Mouse (Mus musculus) stomach, postnatal 0 days (tissue): ENCODE measurements around the gene Zfp931.
A peak's percentile ranks its signal among the peaks of the same experiment; 100 is the strongest.

Source experiments
- CTCF ChIP-seq: IDR thresholded peaks from 2 replicates; pipeline ENCODE4 v1.5.1; 2016; ENCODE audit warnings: antibody characterized with exemption, low read depth, mild to moderate bottlenecking, moderate library complexity
- EP300 ChIP-seq: optimal IDR thresholded peaks from 2 replicates; pipeline ENCODE3; 2016; ENCODE audit warnings: antibody characterized with exemption

DNA sequence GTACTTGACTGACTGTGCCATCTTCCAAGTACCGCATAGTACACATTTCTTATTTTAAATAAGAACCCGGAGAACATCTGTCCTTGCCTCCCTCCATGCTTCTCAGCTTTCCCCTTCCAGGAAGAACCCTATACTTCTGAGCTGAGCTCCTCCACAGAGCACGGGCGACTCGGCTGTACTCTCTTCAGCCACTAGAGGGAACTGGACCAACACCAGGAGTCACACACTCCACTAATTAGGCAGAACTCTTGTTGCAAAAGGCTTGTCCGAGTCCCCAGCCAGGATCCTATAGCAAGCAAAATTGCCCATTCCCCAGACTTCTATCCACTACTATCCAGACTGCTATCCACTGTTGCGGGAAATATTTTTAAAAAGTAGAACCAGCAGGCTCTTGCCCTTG lies 23.7 kb upstream of the Zfp931 start:
- TF ChIP-seq EP300, result no peak
- TF ChIP-seq CTCF, result peak; percentile 81
